Mouse (Mus musculus) brain, embryonic 14.5 days (tissue): ENCODE measurements around the gene Olfr1358. TPM values are rescaled to one million over a fixed set of nuclear protein-coding genes. Genes with fewer than 3 reads are reported as not detected.
A peak's percentile ranks its signal among the peaks of the same experiment; 100 is the strongest.
"Not testable (repeated sequence)": the region's sequence is repeated elsewhere in the genome, so short reads cannot be mapped to it uniquely, and the experiment has no call there.

Experiments
- DNase-seq: peaks from one replicate; pipeline ENCODE4 v3.0.0-alpha.2; 2011; ENCODE audit warnings: low read depth
- CTCF ChIP-seq: fragments of 200-500 bp; IDR thresholded peaks from 2 replicates; pipeline ENCODE4 v1.5.1; 2012; ENCODE audit warnings: inconsistent platforms, mild to moderate bottlenecking, moderate library complexity, borderline replicate concordance; ENCODE audit not compliant: insufficient read depth, insufficient read length; ENCODE audit errors: extremely low read depth
- POLR2A ChIP-seq: fragments of 200-500 bp; IDR thresholded peaks from 2 replicates; pipeline ENCODE4 v1.6.1; 2012; ENCODE audit warnings: mild to moderate bottlenecking, inconsistent platforms, borderline replicate concordance; ENCODE audit not compliant: poor library complexity, insufficient read depth, insufficient read length, severe bottlenecking; ENCODE audit errors: extremely low read depth
- polyA plus RNA-seq: library from polyadenylated mRNA; depleted of rRNA; stranded (reverse); fragments of >200 nt; gene quantifications from 2 replicates; pipeline ENCODE4 v1.2.3, GENCODE M21; 2012; rRNA removed

Olfr1358 gene
- polyA plus RNA-seq, 1 experiment = 0.08 TPM

GRCm38 (mm10) chr10:78487431-78488086 lies 29.7 kb upstream of the Olfr1358 start:
- peak; percentile 90 for TF ChIP-seq CTCF
- no peak for TF ChIP-seq POLR2A
- peak; percentile 74 for DNase-seq

GRCm38 (mm10) chr10:78502986-78503733 lies 14.1 kb upstream of the Olfr1358 start:
- TF ChIP-seq CTCF (no peak), POLR2A (no peak)
- no peak for DNase-seq

DNA sequence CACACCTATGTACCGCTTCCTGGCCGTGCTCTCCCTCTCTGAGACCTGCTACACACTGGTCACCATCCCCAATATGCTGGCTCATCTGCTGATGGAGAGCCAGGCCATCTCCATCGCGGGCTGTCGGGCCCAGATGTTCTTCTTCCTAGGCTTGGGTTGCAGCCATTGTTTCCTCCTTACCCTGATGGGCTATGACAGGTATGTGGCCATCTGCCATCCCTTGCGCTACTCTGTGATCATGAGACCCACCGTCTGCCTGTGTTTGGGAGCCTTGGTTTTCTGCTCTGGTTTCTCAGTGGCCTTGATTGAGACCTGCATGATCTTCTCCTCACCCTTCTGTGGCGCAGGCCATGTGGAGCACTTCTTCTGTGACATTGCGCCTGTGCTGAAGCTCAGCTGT lies 2.6 kb downstream of the Olfr1358 start:
- TF ChIP-seq CTCF (no peak), POLR2A (no peak)
- DNase-seq = peak; percentile 0

DNA sequence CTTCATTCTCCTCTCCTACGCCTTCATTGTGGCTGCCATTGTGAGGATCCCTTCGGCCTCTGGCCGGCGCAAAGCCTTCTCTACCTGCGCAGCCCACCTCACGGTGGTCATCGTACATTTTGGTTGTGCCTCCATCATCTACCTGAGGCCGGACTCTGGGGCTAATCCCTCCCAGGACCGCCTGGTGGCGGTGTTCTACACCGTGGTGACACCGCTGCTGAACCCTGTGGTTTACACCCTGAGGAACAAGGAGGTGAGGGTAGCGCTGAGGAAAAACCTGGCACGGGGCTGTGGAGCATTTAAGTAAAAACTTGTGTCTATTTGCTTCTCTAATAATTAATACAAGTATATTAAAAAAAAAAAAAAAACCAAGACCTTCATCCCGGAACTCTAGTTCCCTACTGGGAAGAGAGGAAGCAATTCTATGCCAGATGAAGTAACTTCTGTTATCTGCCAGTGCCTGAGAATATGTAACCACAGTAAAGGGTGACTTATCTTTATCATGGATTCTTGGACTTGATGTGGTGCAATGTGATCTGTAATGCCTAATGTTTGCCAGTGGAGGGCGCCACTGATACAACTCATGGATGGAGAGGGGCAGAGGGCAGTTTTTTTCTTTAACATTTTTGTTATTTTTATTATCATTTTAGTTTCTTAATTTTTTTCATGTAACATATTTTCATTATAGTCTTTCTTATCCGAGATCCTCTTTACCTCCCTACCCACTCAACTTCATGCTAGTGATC lies 3.2 kb downstream of the Olfr1358 start:
- TF ChIP-seq POLR2A (no peak), CTCF (peak; percentile 47; the same call in 1 of the 2 replicates)
- DNase-seq = peak; percentile 9

DNA sequence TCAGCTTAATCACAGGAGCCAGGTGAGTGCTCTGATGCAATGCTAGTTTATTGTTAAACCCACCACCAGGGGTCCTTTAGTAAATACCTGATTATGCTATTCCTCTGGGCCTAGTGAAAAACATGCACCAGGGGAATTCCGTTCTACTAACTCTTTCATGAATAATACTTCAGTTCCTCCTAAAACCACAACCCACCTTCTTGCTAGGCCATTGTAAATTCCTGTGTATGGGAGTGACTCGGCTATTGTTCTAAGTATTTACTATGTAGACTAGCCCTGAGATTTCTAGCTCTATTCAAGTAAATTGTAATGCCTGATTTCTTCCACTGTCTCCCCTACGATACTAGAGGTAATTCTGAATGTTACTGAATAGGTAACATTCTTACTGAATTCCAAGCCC lies 7.8 kb downstream of the Olfr1358 start:
- not testable (repeated sequence) for DNase-seq

GRCm38 (mm10) chr10:78525511-78525910 lies 8.3 kb downstream of the Olfr1358 start:
- no peak for TF ChIP-seq POLR2A
- no peak for TF ChIP-seq CTCF
- no peak for DNase-seq

GRCm38 (mm10) chr10:78540943-78541342 lies 23.7 kb downstream of the Olfr1358 start:
- peak; percentile 8 for DNase-seq
- no peak for TF ChIP-seq CTCF
- no peak for TF ChIP-seq POLR2A

GRCm38 (mm10) chr10:78565070-78565469 lies 47.8 kb downstream of the Olfr1358 start:
- no peak for TF ChIP-seq POLR2A
- no peak for TF ChIP-seq CTCF
- DNase-seq = no peak

GRCm38 (mm10) chr10:78569191-78569590 lies 52.0 kb downstream of the Olfr1358 start:
- TF ChIP-seq POLR2A = no peak
- TF ChIP-seq CTCF = no peak
- DNase-seq = no peak

DNA sequence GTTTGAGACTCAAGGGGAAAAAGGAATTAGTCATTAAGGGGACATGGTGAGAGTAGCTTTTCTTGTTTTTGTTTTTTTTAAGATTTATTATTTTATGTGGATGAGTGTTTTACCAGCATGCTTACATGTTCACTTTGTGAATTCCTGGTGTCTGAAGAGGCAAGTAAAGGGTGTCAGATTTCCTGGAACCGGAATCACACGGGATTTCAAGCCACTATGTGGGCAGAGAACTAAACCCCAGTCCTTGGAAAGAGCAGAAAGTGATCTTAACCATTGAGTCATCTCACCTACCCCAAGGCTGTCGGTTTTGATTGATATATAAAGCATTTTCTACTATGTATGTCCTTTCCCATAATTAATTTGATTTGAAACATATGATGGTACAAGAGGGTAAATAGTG lies 52.5 kb downstream of the Olfr1358 start:
- no peak for TF ChIP-seq POLR2A
- TF ChIP-seq CTCF = no peak

More for the DNA sequence above, 52.5 kb downstream of the Olfr1358 start:
- DNase-seq = no peak

Other genes starting within 250 kb of the Olfr1358 start
- 95.2 and 97.6 TPM in 2 replicates for gene Agpat3, start 164.9 kb upstream of the Olfr1358 start, polyA plus RNA-seq
- gene Rrp1, start 104.4 kb upstream of the Olfr1358 start, polyA plus RNA-seq = 211 and 385 TPM in 2 replicates
- 53.5 and 72.9 TPM in 2 replicates for gene Cstb, start 91.8 kb upstream of the Olfr1358 start, polyA plus RNA-seq
- 13.8 and 26.2 TPM in 2 replicates for gene Pdxk, start 52.5 kb upstream of the Olfr1358 start, polyA plus RNA-seq
- 44.6 and 45.2 TPM in 2 replicates for gene Ilvbl, start 56.9 kb downstream of the Olfr1358 start, polyA plus RNA-seq
- gene Syde1, start 74.5 kb downstream of the Olfr1358 start, polyA plus RNA-seq = 9.1 and 9.5 TPM in 2 replicates
- not detected in 2 replicates for gene Olfr1357, start 100.6 kb downstream of the Olfr1358 start, polyA plus RNA-seq
- 0.03 and 0.10 TPM in 2 replicates for gene Casp14, start 200.9 kb downstream of the Olfr1358 start, polyA plus RNA-seq
- 0.14 TPM in 1 of 2 replicates, not detected in the other for gene Ccdc105, start 235.6 kb downstream of the Olfr1358 start, polyA plus RNA-seq